Mouse (Mus musculus): ENCODE results near the gene Rnf19b. TPM values are rescaled to one million over a fixed set of nuclear protein-coding genes. Genes with fewer than 3 reads are reported as not detected.

Gene Rnf19b
- 10 to 100 TPM; 60.8 to 63.5 TPM for total RNA-seq (2021)
- long read RNA-seq, experiment 1, transcript Rnf19b-206 (9 exons, 2,532 nt) = major isoform, 40 of 51 reads
- long read RNA-seq, experiment 1, partial matches to known transcripts = 6 of 51 reads
- long read RNA-seq, experiment 1, other reads (novel, unspliced or antisense) = 3 of 51 reads
- long read RNA-seq, experiment 2, transcript Rnf19b-206 (9 exons, 2,532 nt) = major isoform, 50 of 59 reads
- long read RNA-seq, experiment 2, partial matches to known transcripts = 3 of 59 reads
- long read RNA-seq, experiment 2, other reads (novel, unspliced or antisense) = 3 of 59 reads

DNA sequence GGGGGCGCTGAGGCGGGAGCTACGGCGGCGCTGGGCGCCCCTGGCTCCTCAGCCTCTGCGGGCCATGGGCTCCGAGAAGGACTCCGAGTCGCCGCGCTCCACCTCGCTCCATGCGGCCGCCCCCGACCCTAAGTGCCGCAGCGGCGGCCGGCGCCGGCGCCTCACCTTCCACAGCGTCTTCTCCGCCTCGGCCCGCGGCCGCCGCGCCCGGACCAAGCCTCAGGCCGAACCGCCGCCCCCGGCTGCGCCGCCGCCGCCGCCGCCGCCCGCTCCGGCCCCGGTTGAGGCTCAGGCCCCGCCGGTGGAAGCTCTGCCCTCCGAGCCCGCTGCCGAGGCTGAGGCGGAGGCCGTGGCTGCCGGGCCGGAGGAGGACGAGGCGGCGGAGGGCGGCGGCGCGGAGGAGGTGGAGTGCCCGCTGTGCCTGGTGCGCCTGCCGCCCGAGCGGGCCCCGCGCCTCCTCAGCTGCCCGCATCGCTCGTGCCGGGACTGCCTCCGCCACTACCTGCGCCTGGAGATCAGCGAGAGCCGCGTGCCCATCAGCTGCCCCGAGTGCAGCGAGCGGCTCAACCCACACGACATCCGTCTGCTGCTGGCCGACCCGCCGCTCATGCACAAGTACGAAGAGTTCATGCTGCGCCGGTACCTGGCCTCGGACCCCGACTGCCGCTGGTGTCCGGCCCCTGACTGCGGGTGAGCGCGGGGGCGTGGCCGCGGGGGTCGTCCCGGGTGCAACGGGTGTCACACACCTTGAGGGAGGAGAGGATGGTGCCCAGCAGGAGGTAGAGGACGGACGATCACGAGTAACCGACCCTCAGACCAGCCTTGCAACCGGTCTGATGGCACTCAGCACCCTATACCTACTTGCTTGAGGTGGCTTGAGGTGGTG is at the start of gene Rnf19b:
TSS of gene Rnf19b (plus strand) at position 65 of the 886 bp plus-strand sequence.
- intact Hi-C loops (cut with DNase I) = no loop called here
- peak in 1 of 2 experiments; percentile 21 for DNase-seq (ENCODE audit: low spot score in 2 of 2)

- intact Hi-C loops (cut with DNase I) = no loop called here
- no peak for DNase-seq (ENCODE audit: low spot score in 2 of 2)
Observed at GRCm38 (mm10) chr4:129008672-129009071, 49.4 kb upstream of the Rnf19b start.

GRCm38 (mm10) chr4:129009521-129009920 is 48.5 kb upstream of the Rnf19b start:
- intact Hi-C loops (cut with DNase I) = no loop called here
- no peak for DNase-seq (ENCODE audit: low spot score in 2 of 2)

GRCm38 (mm10) chr4:129011604-129012121 is 46.4 kb upstream of the Rnf19b start:
- DNase-seq (ENCODE audit: low spot score in 2 of 2) = no peak

DNA sequence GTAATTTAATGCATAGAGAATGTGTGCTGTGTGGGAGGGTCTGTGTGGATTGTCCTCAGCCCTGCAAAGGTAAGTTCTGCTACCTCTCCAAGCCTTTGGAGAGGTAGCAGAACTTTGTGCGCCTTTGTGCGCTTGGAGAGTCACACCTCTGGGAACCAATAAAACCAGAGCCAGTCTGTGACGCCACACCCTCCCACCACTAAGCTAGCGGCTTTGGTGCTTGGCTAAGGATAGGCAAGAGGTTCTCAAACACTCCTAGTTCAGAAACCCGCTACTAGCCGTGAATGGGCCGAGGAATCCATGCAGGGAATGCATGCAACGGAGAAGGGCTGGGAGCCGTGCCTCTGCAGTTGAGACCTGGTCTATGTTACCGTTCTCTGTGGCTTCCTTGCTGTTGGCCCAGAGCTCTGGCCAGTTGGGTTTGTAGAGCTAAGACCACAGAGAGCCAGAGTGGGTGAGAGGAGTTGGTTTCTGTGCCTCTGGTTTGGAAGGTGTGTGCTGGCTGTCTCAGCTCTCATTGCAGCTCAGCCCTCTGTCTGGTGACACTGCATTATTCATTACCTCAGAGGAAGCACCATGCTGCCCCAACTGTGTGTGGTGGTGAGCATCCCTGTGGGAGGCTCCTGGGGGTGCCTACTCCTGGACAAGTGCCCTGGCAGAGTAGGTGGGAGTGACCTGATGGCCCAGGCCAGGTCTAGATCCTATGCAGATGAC is 44.8 kb upstream of the Rnf19b start:
- intact Hi-C loops (cut with DNase I) = no loop called here
- no peak for DNase-seq (ENCODE audit: low spot score in 2 of 2)

More at GRCm38 (mm10) chr4:129011604-129012121, 46.4 kb upstream of the Rnf19b start:
- intact Hi-C loops (cut with DNase I) = no loop called here

DNA sequence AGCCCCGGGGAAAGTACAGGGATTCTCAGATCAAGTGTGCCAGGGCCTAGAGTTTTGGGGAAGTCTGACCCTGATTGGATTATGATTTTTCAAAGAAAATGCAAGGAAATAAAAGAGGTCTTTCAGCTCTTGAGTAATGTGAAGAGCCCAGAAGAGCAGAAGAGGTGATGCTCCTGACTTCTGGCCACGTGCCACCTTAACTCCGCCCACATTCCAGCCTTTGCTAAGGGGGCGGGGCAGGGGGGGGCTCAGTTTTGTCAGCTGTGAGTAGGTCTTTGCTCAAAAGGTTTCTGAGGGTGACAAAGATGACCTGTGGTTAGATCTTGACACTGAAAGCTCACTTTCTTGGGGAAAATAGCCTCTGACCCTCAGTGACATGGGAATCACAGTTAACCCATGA is 41.7 kb upstream of the Rnf19b start:
- no peak for DNase-seq (ENCODE audit: low spot score in 2 of 2)
- intact Hi-C loops (cut with DNase I) = no loop called here

- intact Hi-C loops (cut with DNase I) = no loop called here
- DNase-seq (ENCODE audit: low spot score in 2 of 2) = no peak
Observed at GRCm38 (mm10) chr4:129017150-129017549, 40.9 kb upstream of the Rnf19b start.

GRCm38 (mm10) chr4:129018788-129019435 is 39.2 kb upstream of the Rnf19b start:
- no peak for DNase-seq (ENCODE audit: low spot score in 2 of 2)
- intact Hi-C loops (cut with DNase I) = no loop called here

DNA sequence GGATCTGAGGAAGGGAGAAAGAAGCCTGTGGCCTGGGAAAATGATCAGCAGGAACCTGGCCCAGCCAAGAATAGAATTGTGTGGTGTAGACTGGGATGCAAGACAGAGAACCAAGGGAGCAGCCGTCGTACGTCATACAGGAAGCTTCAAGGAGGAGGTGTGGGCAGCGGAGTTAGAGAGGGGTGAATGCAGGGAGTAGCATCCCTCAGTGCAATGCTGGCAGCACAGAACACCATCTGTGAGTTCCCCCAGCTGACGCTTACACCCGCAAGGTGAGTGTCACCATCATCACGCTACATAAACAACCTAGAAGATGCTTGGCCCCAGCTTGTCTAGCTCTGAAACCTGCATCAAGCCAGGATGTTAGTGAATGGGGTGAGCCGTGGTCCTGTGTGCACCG is 38.3 kb upstream of the Rnf19b start:
- intact Hi-C loops (cut with DNase I) = no loop called here
- no peak for DNase-seq (ENCODE audit: low spot score in 2 of 2)

DNA sequence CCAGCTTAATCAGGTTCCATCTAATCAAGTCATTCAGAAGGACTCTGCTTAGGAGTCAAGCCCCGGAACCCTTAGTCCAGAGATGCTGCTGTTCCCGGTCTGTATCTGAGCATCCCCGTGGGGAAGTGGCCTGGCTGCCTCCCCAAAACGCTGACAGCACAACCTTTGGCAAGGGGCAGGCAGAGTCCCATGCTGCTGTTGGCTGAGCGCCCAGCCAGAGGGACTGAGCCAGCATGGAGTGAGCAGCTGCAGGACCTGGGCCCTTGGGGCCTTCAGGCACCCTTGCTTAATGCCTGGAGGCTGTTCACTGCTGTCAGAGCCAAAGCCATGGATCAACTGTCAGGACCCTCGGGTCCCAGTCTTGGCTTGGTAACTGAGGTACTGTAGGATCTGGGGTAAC is 37.6 kb upstream of the Rnf19b start:
- intact Hi-C loops (cut with DNase I) = no loop called here

DNA sequence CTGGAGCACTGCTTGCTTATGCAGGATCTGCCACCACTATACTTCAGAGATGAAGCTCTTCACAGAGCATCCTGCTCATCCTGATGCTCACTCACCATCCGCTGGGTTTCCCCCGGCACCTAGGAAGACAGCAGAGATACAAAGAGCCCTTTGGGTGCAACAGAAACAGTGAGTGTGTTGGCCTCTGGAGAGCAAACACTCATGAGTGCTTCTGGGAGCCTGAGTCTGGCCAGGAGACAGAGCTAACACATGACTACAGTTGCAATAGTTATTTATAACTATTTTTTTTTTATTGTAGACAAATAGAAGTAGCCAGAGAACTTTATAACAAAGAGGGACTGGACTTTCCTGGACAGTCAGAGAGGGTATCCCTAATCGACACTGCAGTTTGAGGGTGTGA is 36.6 kb upstream of the Rnf19b start:
- intact Hi-C loops (cut with DNase I) = no loop called here
- no peak for DNase-seq (ENCODE audit: low spot score in 2 of 2)

More for the DNA sequence above, 37.6 kb upstream of the Rnf19b start:
- DNase-seq (ENCODE audit: low spot score in 2 of 2) = peak; percentile 79 to 81

- DNase-seq (ENCODE audit: low spot score in 2 of 2) = no peak
- intact Hi-C loops (cut with DNase I) = no loop called here
Observed at GRCm38 (mm10) chr4:129021886-129022285, 36.2 kb upstream of the Rnf19b start.

- intact Hi-C loops (cut with DNase I) = no loop called here
- no peak for DNase-seq (ENCODE audit: low spot score in 2 of 2)
Observed at GRCm38 (mm10) chr4:129023884-129024283, 34.2 kb upstream of the Rnf19b start.

- DNase-seq (ENCODE audit: low spot score in 2 of 2) = peak in 1 of 2 experiments; percentile 39
- intact Hi-C loops (cut with DNase I) = no loop called here
Observed at GRCm38 (mm10) chr4:129024775-129025174, 33.3 kb upstream of the Rnf19b start.

DNA sequence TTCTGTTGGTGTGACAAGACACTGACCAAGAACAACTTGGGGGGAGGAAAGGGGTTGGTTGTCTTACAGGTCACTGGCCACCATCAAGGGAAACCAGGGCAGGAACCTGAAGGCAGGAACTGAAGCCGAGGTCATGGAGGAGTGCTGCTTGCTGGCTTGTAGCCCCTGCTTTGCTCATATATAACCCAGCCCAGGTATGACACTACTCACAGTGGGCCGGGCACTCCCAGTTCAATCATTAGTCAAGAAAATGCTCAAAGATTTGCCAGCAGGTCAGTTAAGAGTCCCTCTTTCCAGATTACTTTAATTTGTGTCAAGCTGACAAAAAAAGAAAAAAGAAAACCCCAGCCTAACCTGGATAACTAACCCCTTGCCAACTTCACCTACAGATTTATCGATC is 32.4 kb upstream of the Rnf19b start:
- intact Hi-C loops (cut with DNase I) = no loop called here
- no peak for DNase-seq (ENCODE audit: low spot score in 2 of 2)

GRCm38 (mm10) chr4:129030746-129031145 is 27.3 kb upstream of the Rnf19b start:
- intact Hi-C loops (cut with DNase I) = no loop called here
- DNase-seq (ENCODE audit: low spot score in 2 of 2) = no peak

DNA sequence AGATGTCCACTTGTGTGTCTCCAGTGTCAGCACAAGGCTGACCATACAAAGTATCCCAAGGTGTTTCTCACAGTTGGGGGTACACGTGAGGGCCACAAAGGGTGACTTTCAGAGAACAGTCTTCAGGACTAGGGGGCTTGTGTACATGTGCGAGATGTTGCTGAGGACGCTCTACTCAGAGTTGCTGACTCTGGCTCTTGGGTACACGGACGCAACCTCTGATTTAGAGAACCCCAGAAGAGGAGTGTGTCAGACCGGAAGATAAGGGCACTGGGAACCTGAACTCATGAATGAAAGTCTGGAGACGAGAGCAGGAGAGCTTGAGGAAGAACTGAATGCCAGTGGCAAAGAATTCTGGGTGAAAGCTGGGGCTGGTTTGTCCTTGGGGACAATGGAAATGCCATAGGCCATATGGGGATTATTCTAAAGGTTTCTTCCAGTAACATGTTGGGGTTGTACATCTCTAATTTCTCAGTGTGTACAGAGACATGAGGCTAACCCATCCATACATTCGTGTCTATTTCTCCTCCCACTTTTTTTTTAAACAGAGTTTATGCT is 26.6 kb upstream of the Rnf19b start:
- DNase-seq (ENCODE audit: low spot score in 2 of 2) = no peak
- intact Hi-C loops (cut with DNase I) = no loop called here

DNA sequence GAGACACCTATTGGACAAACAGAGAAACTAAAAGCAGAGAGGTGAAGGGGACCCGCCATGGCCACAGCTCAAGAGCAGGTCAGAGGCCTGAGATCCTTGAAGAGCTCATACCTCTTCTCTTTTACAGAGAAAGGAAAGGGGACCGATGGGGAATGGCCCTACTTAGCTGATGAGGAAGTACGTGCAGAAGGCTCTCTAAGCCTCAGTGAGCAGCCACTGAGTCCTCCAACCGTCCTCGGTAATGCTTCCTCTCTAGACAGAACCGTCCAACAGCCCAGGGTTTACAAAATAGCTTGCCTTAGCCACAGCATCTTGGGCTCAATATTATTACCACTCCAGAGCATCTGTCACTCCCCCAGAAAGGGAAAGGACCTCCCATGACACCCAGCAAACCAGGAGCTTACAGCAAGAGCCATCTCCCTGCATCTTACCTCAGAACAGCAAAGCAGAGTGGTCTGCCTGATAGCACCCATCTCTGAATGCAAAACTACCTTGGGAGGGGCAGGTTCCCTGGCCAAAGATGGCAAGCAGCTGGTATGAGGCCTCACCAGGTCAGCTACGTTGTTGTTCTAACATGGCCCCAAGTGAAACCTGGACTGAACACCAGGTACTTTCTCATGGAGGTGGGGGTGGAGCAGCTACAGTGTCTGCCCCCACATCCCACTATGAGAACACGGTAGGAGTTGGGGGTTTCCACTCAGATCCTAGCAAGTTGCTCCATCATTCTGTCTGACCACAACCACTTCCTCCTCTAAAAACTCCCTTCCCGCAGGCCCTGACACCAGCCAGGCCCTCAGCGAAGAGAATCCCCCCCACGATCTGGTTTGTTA is 25.7 kb upstream of the Rnf19b start:
- no peak for DNase-seq (ENCODE audit: low spot score in 2 of 2)
- intact Hi-C loops (cut with DNase I) = no loop called here
